Mouse (Mus musculus) lung, postnatal 0 days (tissue): ENCODE measurements around the gene Gzma. TPM values are rescaled to one million over a fixed set of nuclear protein-coding genes. Genes with fewer than 3 reads are reported as not detected.

ENCODE experiments used
- ATAC-seq: fragments of 200-750 bp; cut with Nextera tagmentation; 2 replicates; pipeline ENCODE4 v1.8.0; 2017; ENCODE audit warnings: moderate library complexity
- DNase-seq: peaks from one replicate; pipeline ENCODE4 v3.0.0-alpha.2; 2016; ENCODE audit warnings: low spot score
- H3K27ac ChIP-seq: fragments of 300-500 bp; sonication (generic); 2 replicates; pipeline ENCODE4 v1.5.1; 2014; ENCODE audit warnings: antibody characterized with exemption, mild to moderate bottlenecking, low read length, mixed read lengths
- H3K27me3 ChIP-seq: fragments of 300-500 bp; sonication (generic); replicated peaks from 2 replicates; pipeline ENCODE4 v1.6.1; 2014; ENCODE audit warnings: low read length, mixed read lengths; ENCODE audit not compliant: insufficient read depth
- H3K36me3 ChIP-seq: fragments of 300-500 bp; sonication (generic); 2 replicates; pipeline ENCODE4 v1.6.1; 2014; ENCODE audit warnings: low read length, mixed read lengths; ENCODE audit not compliant: insufficient read depth
- H3K4me1 ChIP-seq: fragments of 300-500 bp; sonication (generic); 2 replicates; pipeline ENCODE4 v1.6.1; 2014; ENCODE audit warnings: antibody characterized with exemption, low read depth, low read length, mixed read lengths; ENCODE audit not compliant: insufficient read depth
- H3K4me2 ChIP-seq: fragments of 300-500 bp; sonication (generic); replicated peaks from 2 replicates; pipeline ENCODE4 v1.6.1; 2014; ENCODE audit warnings: low read depth, mild to moderate bottlenecking, low read length, moderate library complexity, mixed read lengths
- H3K4me3 ChIP-seq: fragments of 300-500 bp; sonication (generic); 2 replicates; pipeline ENCODE4 v1.5.1; 2014; ENCODE audit warnings: low read depth, low read length
- H3K9ac ChIP-seq: fragments of 300-500 bp; sonication (generic); replicated peaks from 2 replicates; pipeline ENCODE4 v1.6.1; 2014; ENCODE audit warnings: low read depth, mild to moderate bottlenecking
- H3K9me3 ChIP-seq: fragments of 300-500 bp; sonication (generic); 2 replicates; pipeline ENCODE4 v1.6.1; 2016; ENCODE audit warnings: low read length, mixed read lengths
- CTCF ChIP-seq: IDR thresholded peaks from 2 replicates; pipeline ENCODE4 v1.5.1; 2016; ENCODE audit warnings: antibody characterized with exemption, mild to moderate bottlenecking
- EP300 ChIP-seq: IDR thresholded peaks from 2 replicates; pipeline ENCODE4 v1.6.1; 2016; ENCODE audit warnings: antibody characterized with exemption, mild to moderate bottlenecking, control low read depth
- WGBS: fragments of 180-500 bp; shearing (Covaris S2); extraction: QIAGEN DNeasy Blood & Tissue Kit; methylation state at CpG from one replicate; pipeline ENCODE4 v1.1.7; 2014; 5-methylcytosine and 5-hydroxymethylcytosine counted together
- polyA plus RNA-seq: library from polyadenylated mRNA; unstranded; fragments of >200 nt; fragmentation: Nextera tagmentation; extraction: Ambion mirVana; gene quantifications from 2 replicates; pipeline ENCODE4 v1.2.1, GENCODE M21; 2015

Gzma gene
- polyA plus RNA-seq, 1 experiment from 2014 or later, result 5.1 TPM

GRCm38 (mm10) chr13:113044876-113045275, 55.9 kb downstream of the Gzma start:
- H3K4me1 ChIP-seq, result 0 out of 2 replicates have a peak, but pooled peaks cover 6% of the 10 kb centered on the region
- 23% methylated on average over 3 of the region's 3 CpGs for WGBS
- no peak overlapping the region for H3K27ac ChIP-seq
- no peaks in the 10 kb centered on the region for H3K9me3 ChIP-seq
- TF ChIP-seq EP300, result no peak
- TF ChIP-seq CTCF, result no peak
- H3K9ac ChIP-seq, result no peak overlapping the region
- no peaks in the 10 kb centered on the region for H3K27me3 ChIP-seq
- no peaks in the 10 kb centered on the region for H3K36me3 ChIP-seq
- no peak for ATAC-seq
- no peak for DNase-seq
- H3K4me3 ChIP-seq, result peak overlapping the region; percentile 64; the same call in 1 of the 2 replicates
- peak overlapping the region; percentile 64 for H3K4me2 ChIP-seq

Other genes starting within 250 kb of the Gzma start
- 24.3 and 29.3 TPM in 2 replicates for gene Mtrex, start 173.6 kb downstream of the Gzma start, polyA plus RNA-seq
- 22.8 and 23.5 TPM in 2 replicates for gene Dhx29, start 173.5 kb downstream of the Gzma start, polyA plus RNA-seq
- 6.0 and 6.2 TPM in 2 replicates for gene Ccno, start 113.2 kb downstream of the Gzma start, polyA plus RNA-seq
- 1.1 and 1.5 TPM in 2 replicates for gene Mcidas, start 107.1 kb downstream of the Gzma start, polyA plus RNA-seq
- 0.47 and 0.73 TPM in 2 replicates for gene Cdc20b, start 65.9 kb downstream of the Gzma start, polyA plus RNA-seq
- 132 and 135 TPM in 2 replicates for gene Gpx8, start 54.6 kb downstream of the Gzma start, polyA plus RNA-seq
- gene Esm1, start 108.7 kb upstream of the Gzma start, polyA plus RNA-seq, result 4.8 and 5.3 TPM in 2 replicates
- gene Gzmk, start 124.9 kb upstream of the Gzma start, polyA plus RNA-seq, result not detected in 2 replicates
- gene BC067074, start 192.2 kb upstream of the Gzma start, polyA plus RNA-seq, result 3.3 and 4.2 TPM in 2 replicates